Mouse (Mus musculus) right cerebral cortex, adult 18-20 months (tissue): ENCODE results near the gene Stoml1.
A peak's percentile ranks its signal among the peaks of the same experiment; 100 is the strongest.

Experiments used
- DNase-seq: peaks from one replicate; pipeline ENCODE4 v3.0.0; 2022; ENCODE audit warnings: mixed read lengths

Stoml1 gene

DNA sequence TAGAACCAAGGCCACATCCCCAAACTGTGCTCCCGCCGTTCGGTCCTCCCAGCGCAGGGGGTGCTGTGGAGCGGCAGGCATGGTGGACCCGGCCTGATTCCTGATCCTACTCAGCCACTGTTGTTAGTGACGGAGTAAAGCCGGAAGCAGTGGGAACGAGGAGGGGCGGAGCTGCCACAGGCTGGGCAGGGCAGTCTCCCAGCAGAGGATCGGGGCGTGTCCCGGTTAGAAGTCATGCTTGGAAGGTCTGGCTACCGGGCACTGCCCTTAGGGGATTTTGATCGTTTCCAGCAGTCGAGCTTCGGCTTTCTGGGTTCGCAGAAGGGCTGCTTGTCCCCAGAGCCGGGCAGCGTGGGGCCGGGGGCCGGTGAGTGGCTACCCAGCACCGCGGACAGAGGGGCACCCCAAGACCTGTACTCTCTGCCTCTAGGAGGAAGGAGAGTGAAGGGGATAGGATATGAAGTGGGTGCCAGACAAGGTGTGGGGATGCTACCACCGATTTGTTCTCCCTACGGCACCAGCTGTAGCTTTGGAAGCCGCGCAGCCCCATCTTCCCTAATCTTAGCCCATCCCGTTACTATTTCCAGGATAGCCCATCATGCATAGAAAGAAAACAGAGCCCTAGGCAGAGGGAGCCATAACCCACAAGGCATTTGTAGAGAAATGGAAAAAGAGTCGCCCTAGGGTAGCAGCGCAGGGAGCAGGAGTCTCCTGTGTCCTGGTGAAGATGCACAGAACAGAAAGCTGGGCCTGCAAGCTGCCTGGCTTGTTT, at the start of gene Stoml1:
Gene Stoml1, plus strand, starts transcription at position 132 of the 772 bp plus-strand sequence.
- DNase-seq, result peak; percentile 95

DNA sequence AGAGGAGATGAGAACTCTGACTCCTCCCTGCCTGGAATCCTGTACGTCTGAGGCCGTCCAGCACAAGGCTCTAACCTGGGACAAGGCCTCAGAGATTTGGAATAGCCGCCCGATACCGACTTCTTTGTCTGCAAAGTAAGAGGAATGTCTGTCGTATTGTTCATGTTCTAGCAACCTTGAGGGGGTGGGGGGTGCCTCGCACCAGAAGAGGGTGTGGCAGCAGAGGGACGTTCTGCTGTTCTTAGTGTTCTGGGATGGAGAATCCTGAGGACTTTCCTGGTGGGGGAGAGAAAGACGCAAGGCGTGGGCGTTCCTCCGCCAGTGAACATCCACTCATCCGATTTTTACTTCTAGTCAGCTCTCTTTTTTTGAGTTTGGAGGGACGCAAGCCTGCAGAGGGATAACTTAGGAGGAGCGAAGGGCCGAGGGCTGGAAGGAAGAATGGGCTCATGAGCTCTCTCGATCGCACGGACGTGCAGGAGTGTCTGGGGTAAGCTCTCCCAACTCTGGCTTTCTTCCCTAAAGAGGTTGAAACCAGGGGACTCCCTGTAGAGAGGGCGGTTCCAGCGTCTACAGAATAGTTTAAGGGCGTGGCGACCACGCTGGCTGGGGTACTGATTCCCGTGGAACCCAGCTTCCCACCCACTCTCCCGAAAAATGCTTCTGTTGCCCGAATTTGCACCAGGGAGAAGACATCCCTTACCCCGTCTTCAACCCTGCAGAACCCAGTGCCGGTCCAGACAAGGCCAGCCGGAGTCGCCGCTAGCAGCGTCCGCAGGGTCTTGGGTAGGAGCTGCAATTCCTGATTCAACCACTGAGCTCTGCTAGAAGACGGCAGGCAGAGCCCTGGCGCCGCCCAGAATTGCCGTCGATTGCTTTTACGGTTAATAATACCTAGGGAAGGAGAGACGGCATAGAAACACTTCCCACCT, 49.2 kb upstream of the Stoml1 start, which contains the start of the genes Islr and Islr2:
Gene Islr, minus strand, starts transcription at position 791 of the 932 bp plus-strand sequence.
Gene Islr2, minus strand, starts transcription at position 804 of the 932 bp plus-strand sequence.
- peak; percentile 57 for DNase-seq

DNA sequence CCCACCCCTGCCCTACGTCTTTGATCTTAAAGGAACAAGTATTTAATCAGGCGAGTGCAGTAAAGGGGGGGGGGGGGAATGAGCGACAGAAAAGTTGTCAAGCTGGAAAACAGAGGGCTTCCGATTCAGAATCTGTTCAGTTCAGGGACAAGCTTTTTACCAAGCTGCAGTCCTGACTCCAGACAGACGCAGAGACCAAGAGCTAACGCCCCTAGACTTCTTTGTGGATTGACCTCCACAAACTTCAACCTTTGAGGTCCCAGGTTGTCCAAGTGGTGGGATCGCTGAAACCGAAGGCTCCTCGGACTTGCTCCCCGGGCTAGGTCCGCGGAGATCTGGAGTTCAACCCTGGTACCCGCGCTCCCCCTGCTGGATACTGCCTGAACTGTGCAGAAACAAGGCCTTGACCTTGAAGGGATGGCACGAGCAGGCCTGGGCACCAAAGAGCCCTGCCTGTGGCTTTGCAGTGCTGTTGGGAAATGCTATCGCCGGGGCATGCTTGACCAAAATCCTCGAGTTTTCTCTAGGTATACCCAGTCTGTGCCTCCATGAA, 48.4 kb upstream of the Stoml1 start:
- peak; percentile 88 for DNase-seq

DNA sequence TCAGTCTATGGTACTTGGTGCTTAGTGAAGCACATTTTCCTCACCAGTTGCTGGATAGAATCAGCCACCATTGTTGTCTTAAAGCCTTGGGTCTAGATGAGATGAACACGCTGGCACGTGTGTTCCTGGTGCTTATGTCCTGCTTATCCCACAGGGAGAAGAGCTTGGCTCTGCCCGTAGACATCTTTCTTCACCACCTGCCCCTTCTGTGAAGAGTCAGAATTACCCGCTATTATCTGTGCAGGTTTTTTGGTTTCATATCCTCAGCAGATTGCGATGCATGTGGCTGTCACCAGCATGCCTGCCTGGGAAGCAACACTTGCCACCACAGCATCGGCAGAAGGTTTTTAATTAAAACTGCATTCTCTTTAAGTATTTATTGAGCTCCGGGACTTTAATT, 47.0 kb upstream of the Stoml1 start:
- DNase-seq, result no peak

DNA sequence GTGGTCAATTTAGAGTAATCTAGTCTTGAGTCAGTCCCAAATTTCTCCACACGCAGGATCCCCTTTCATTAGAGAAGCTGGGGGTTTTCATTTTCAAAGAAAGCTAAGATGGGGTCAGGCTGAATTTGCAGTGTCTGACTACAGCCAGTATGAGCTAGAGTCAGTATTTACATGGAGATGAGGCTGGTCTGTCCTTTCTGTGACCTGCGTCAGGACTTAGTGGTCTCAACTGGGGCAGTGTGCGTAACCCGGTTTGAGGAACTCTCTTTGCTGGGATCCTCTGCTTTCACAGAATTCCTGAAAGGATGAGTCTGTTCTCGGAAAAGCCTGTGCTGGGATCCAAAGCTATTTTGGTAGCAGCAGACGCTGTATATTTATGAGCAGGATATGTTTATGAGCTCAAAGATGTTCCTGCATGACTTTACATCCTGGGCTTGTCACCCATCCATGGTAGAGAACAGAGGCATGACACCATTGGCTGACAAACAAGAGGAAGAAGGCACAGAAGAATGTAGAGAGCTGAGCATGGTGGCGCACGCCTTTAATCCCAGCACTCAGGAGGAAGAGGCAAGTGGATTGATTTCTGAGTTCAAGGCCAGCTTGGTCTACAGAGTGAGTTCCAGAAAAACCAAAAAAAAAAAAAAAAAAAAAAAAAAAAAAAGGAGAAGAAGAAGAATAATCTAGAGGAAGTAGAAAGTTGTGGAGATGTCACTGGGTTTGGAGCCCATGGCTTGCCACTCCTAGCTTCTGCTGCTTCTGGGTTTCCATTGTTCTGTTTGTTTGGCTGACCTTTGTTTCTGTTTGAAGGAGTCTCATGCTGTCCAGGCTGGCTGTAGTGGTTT, 43.3 kb upstream of the Stoml1 start:
- DNase-seq, result peak; percentile 38

DNA sequence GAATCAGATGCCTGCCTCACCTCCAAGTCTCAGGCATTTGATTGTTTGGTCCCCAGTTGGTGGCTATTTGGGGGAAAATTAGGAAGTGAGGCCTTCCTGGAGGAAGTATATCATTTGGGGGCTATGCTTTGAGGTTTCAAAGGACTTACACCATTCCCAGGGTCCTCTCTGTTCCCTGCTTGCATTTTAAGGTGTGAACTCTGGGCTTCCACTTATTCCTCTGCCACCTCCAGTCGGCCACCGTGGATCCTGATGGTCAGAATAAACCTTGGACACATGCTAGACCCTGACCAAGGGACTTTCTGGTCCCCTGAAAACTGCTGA, 42.7 kb upstream of the Stoml1 start:
- DNase-seq, result no peak

DNA sequence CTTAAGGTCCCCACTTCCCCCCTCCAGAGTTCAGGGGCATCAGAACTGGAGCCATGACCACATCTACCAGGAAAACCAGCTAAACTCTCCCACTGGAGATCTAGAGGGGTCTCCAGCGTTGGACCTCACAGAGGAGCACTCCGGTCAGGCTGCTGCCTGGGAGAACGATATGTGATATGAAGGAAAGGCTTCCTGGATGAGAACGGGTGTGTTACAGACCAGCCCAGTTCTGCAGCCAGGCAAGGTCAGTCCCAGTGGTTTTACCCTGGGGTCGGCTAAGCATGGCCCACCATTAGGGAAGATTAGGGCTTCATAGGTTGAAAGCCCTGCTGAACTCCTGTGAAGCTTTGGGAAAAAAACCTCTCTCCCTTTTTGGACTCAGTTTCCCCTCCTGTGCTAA, 39.6 kb upstream of the Stoml1 start:
- DNase-seq, result no peak

DNA sequence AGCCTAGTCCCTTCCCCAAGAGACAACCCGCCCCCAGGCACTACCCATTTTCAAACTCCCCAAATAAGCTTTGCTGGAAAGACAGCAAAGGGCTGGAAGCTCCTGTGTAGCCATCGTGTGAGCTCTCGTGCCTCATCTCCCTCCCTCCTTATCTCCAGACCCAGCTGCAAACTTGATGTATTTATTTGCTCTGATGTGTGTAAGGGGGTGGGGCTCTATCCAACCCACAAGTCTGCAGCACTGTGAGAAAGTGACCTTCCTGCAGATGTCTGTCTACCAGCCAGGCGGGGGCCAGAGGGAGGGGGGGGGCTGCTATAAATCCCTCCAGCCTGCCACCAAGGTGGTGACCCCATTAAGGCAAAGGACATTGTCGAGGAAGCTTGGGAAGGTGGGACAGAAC, 39.1 kb upstream of the Stoml1 start:
- no peak for DNase-seq

DNA sequence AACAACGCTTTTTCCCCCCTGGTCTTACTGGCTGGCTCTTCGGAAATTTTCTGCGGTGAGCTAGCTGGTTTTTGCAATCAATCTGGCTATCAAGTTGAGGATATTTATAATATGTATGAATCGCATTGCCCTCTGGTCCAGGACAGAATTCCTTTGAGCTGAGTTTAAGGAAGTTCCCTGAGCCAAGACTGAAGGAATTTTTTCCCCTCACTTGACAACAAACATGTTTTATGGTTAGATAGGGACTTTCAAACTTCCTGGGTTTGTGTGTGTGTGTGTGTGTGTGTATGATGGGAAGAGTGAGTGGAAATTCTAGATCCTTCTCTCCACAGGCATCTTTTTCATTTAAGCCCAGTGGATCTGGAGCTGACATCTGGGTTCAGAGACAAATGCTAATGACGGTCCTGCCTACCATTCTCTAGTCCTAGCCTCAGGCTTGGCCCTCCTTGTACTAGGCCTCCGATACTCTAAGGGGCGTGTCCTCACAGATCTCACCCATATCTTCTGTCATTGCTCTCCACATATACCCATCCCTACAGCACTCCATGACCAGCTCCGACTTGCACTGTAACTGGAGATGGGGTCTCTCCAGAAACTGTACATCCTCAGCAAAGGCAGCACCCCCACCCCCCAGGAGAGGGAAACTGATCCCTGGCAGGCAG, 38.3 kb upstream of the Stoml1 start:
- DNase-seq, result no peak

DNA sequence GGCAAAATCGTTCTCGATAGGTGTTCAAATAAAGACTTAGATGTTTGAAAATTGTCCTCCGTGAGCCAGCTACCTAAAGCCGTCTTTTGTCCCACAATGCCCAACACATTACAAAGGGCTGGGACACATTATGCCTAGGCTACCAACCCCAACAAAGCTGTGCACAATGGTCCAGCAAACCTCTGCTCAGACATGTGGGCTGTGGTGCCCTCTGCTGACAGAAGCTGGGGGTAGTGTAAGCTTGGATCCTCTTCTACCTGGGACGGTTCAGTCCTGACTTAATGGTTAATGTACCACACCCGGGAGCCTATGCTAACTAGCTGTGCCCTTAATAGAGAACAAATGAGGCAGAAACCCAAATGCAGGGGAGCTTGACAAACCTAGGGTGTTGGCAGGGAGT, 36.6 kb upstream of the Stoml1 start:
- no peak for DNase-seq

DNA sequence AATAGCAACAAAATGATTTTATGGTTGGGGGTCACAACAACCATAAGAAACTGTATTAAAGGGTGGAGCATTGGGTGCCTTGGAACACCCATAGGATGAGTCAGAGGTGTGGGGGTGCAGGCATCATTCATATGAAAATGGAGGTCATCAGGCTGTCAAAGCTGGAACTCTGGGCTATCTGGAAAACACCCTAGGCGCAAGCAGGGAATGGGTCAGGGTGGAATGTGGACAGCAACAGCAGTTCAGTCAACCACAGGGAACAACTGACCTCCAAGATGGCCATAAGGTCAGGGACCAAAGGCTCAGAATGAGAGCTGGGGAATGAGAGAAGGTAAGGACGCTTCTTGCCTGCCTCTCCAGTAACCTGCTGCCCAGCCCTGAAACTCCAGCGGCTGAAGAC, 34.4 kb upstream of the Stoml1 start:
- DNase-seq, result no peak

DNA sequence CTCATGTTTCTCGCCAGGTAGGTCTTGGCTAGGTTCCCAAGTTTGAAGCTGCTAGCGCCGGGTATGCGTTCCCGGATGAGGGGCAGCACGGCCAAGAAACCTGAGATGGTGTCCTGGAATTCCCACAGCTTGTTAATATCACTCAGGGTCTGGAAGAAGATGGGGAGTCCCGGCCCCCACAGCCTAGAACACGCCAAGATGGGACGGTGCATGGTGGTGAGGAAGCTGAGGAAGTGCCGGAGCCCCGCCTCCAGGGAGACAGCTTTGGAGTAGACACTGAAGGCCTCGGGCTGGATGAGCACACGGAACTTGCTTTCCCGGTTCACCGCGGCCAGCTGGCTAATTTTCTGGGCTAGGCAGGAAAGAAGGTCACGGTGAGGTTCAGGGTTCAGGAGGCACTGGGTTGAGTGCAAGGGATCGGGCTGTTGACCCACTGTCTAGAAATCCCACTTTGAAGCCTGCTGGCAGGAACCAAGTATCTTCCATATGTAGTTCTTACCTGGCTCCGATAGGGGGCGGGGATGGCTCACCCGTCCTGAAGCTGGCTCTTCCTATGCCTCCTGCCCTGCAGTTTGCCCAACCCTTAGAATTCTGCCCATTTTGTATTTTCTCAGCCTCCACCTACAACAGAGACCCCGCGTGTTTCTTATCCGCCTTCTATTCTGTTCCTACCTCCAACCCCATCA, 32.6 kb upstream of the Stoml1 start:
- peak; percentile 37 for DNase-seq

DNA sequence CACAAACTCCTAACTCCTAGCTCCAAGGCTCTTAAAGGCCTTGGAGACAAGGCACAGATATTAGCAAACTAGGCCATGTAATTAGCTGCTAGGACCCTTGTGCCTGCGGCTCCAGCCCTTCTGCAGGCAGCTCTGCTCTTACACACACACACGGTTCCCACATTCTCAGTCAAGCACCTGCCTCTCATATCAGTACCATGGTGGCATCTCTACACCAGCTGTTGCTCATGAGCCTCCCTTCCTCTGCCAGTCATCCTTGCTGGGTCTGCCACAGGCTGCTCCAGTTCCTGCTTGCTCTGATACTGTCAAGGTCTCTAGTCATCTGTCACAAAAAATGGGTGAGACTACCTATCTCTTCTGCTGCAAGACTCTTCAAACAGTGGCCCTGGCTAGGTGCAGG, 28.6 kb upstream of the Stoml1 start:
- DNase-seq, result no peak

DNA sequence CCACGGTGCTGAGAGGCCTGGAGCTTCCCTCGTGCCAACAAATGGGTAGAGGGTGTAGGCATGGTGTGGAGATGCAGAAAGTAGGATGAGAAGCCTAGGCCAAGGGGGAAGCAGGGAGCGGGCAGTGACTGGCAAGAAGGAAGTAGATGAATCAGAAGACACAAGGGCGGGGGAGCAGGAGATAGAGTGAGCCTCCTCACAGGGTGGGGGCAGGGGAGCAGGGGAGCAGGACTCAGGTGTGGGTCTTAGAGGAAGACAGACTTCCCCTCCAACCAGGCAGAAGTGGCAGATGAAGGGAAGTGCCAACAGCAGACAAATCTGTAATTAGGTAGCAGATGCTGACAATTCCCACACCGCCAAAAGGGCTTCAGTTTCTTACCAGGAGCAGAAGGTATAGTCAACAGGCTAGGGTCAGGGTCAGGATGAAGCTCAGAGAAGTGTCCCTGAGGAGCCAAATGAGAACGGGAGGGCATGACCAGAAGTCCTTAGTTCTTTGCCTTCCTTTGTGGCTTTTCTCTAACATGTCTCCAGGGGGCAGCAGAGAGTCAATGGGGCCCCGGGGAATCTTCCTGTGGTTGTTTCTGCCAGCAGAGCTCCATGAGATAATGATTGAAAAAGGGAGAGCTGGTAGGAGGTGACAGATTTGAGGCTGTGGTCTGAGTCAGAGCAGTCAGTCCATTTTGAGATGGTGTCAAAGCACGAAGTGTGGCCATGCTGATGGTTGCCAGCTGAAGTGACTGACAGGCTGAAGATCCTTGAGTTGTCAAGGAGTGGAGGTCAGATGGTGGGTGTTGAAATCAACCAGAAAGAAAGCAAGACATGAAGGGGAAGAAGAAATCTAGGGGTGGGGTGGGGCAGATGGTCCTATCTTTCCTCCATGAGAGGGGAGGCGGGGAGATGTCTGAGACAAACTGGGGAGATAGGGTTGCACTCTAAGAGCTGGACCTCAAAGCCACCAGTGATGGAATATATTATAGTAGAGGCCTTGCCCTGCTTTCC, 26.8 kb upstream of the Stoml1 start:
- DNase-seq, result no peak

DNA sequence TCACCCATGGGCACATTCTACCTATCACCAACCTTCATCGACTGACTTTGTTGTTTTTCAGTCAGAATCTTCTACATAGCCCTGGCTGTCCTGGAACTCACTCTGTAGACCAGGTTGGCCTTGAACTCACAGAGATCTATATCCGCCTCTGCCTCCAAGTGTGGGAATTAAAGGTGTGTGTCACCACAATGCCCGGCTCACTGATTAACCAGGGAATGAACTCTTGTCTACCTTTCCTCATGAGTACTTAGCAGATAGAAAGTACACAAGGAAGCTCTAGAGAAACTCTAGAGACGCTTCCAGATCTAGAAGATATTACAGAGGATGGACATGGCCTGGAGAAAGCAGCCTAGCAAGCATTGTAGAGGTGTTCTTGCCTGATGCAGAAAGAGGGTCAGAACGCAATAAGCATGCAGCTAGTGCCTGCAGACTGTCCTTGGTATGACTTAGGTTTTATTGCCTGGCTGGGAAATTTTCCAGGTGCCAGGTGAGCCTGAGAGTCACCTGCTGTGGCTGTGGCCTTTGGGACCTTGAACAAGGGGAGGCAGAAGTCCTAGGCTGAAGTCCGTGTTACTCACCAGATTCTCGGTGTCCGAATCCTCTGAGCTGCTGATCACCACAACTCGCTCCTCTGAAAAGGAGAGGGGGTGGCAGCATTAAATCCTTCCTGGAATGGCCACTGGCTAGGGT, 24.0 kb upstream of the Stoml1 start:
- no peak for DNase-seq

DNA sequence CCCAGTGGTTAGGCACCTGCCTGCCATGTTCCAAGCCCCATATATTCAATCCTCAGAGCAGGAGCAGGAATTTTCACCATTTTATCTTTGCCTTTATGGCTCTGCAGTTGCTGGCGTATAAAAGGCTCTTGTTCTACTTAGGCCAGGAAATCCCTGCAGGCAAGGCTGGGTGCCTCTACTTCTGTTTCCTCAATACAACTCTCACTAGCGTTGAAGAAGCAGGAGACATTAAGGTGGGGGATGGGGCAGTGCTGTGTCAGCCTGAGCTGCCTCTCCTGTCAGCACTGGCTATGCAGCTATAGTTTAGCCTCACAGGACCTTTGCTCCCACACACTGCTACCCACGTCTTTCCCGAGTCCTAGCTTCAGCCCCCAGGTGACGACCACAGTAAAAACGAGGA, 21.2 kb upstream of the Stoml1 start:
- DNase-seq, result no peak

DNA sequence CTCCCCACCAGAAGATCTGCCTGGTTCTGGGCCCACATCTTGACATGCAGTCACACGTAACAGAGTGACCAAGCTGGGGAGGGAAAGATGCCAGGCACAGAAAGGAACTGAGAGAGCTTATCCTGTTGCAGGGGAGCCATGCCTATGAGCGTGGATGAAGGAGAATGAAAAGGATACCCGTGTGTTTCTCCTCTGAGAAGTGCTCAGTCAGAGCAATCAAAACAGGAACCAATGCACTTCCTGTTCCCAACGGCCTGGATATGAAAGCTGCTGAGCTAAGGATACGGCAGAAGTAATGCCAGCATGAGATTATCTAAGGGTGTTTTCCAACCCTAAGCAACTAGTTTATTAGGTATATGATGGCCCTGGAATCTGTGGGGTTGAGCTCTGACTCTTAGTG, 20.6 kb upstream of the Stoml1 start:
- no peak for DNase-seq

DNA sequence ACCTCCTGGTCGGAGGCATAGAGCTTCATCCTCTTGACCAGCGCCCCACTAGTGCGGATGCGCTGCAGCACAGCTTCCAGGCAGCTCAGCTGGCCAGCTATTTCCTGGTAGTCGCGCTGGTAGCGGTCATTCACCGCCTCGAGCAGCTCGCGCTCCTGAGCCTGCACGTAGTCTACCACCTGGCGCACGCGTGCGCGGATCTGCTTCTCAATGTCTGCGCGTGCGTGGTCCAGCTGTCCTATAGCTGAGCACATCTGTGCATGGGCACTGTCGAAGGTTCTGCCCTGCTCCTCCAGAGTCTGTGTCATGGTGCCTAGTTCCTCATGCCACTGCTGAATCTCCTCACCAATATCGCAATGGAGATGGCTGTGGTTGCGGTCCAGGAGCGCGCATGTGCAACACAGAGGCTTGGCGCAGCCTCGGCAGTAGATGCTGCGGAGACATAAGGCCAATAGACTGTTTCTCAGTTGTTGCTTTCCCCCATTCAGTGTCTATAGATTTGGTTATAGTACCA, 18.4 kb upstream of the Stoml1 start:
- DNase-seq, result no peak

DNA sequence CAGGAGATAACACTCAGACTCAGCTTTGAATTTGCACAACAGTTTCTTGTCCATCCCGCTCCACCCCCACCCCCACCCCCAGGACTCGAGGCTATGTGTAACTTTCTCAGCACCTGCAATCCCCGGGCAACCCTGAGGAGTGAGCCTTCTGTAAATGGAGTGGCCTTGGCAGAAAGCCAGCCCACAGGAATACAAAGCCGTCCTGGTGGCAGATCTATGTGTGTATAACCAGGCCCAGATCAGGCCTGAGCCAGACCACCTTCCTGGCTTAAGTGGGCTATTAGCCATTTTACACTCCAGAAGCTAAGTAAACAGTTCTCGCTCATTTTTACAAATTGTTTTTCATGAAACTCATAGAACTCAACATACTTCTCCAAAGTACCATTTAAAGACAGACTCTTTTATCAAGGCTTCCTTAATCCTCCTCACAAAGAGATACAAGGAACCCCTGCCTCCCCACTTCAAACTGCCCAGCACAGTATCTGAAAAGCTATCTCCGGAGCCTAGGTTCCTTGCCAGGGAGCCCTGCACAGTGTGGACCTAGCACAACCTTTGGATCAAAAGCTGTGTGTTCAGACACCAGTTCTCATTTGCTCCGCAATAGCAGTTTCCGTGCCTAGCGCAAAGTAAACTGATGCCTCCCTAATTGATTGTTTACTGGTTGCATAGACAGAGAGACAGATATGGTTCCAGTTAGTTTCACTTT, 11.0 kb upstream of the Stoml1 start:
- no peak for DNase-seq
